Mouse (Mus musculus) heart, postnatal 0 days (tissue): ENCODE measurements around the gene Dcaf8. TPM values are rescaled to one million over a fixed set of nuclear protein-coding genes. Genes with fewer than 3 reads are reported as not detected.
"Not testable (repeated sequence)": the region's sequence is repeated elsewhere in the genome, so short reads cannot be mapped to it uniquely, and the experiment has no call there.

Experiments
- ATAC-seq: fragments of 200-750 bp; cut with Nextera tagmentation; 2 replicates; pipeline ENCODE4 v1.8.0; 2017; ENCODE audit warnings: low read depth, moderate number of reproducible peaks, moderate library complexity; ENCODE audit not compliant: insufficient read depth
- DNase-seq: peaks from one replicate; pipeline ENCODE4 v3.0.0-alpha.2; 2016; ENCODE audit warnings: low spot score
- H3K27ac ChIP-seq: fragments of 300-500 bp; sonication (generic); 2 replicates; pipeline ENCODE4 v1.5.1; 2014; ENCODE audit warnings: low read depth, mild to moderate bottlenecking
- H3K27me3 ChIP-seq: fragments of 300-500 bp; sonication (generic); 2 replicates; pipeline ENCODE4 v1.6.1; 2014; ENCODE audit warnings: low read length, mixed read lengths; ENCODE audit not compliant: control insufficient read depth, insufficient read depth
- H3K36me3 ChIP-seq: fragments of 300-500 bp; sonication (generic); replicated peaks from 2 replicates; pipeline ENCODE4 v1.6.1; 2014; ENCODE audit warnings: low read length, mixed read lengths; ENCODE audit not compliant: control insufficient read depth, insufficient read depth
- H3K4me1 ChIP-seq: fragments of 300-500 bp; sonication (generic); 2 replicates; pipeline ENCODE4 v1.6.1; 2014; ENCODE audit warnings: antibody characterized with exemption; ENCODE audit not compliant: control insufficient read depth, insufficient read depth
- H3K4me2 ChIP-seq: fragments of 300-500 bp; sonication (generic); 2 replicates; pipeline ENCODE4 v1.6.1; 2014; ENCODE audit warnings: low read depth, mild to moderate bottlenecking, low read length, moderate library complexity
- H3K4me3 ChIP-seq: fragments of 300-500 bp; sonication (generic); 2 replicates; pipeline ENCODE4 v1.5.1; 2014; ENCODE audit warnings: low read depth, low read length
- H3K9ac ChIP-seq: fragments of 300-500 bp; sonication (generic); replicated peaks from 2 replicates; pipeline ENCODE4 v1.6.1; 2014; ENCODE audit warnings: low read depth, low read length, mixed read lengths
- H3K9me3 ChIP-seq: fragments of 300-500 bp; sonication (generic); replicated peaks from 2 replicates; pipeline ENCODE4 v1.6.1; 2016; ENCODE audit warnings: low read length; ENCODE audit not compliant: control insufficient read depth
- CTCF ChIP-seq: IDR thresholded peaks from 2 replicates; pipeline ENCODE4 v1.5.1; 2016; ENCODE audit warnings: antibody characterized with exemption, control low read depth, low read depth
- EP300 ChIP-seq: IDR thresholded peaks from 2 replicates; pipeline ENCODE4 v1.6.1; 2016; ENCODE audit warnings: antibody characterized with exemption, low read depth
- WGBS: fragments of 180-500 bp; shearing (Covaris S2); extraction: QIAGEN DNeasy Blood & Tissue Kit; methylation state at CpG from one replicate; pipeline ENCODE4 v1.1.7; 2014; 5-methylcytosine and 5-hydroxymethylcytosine counted together
- polyA plus RNA-seq: library from polyadenylated mRNA; unstranded; fragments of >200 nt; fragmentation: Nextera tagmentation; extraction: Ambion mirVana; gene quantifications from 2 replicates; pipeline ENCODE4 v1.2.1, GENCODE M21; 2015
- total RNA-seq: library from RNA; depleted of rRNA; stranded (reverse); fragments of >200 nt; gene quantifications from 2 replicates; pipeline ENCODE4 v1.2.3, GENCODE M21; 2014; ENCODE audit warnings: low replicate concordance; rRNA removed

The Dcaf8 gene
- total and polyA plus RNA-seq, 2 experiments from 2014 or later = 116 to 129 TPM

DNA sequence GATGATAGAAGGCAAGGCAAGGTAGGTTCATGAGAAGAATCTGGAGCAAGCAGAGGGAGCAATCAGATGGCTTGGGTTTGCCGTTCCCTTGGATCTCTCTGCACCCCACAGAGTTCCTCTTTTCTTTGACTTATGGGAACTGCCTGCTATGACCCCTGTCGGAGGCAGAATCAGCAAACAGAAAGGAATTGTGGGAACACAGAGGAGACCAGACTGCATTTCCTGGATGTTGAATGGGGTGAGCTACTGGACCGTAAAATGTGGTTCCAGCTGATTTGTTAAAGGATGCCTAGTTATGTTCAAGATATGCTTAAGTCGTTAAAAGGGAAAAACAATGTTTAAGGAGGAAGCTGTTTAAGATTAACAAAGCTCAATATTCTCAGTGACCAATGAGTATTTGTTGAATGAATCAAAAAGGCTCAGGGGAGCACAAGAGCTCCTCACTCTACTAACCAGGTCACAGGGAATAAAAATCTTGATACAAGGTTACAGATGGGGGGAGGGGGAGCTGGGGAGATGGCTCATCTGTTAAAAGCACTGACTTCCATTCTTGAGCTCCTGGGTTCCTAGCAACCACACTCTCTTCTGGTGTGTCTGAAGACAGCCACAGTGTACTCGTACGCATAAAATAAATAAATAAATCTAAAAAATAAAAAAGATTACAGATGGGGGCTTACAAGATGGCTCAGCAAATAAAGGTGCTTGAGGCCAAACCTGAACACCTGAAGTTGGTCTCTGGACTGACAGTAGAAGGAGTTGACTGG lies 93.2 kb downstream of the Dcaf8 start:
- 70% methylated on average over 6 of the region's 6 CpGs for WGBS
- Histone ChIP-seq H3K4me2 (no peak overlapping the region), H3K27me3 (no peaks in the 10 kb centered on the region; the same call in 1 of the 2 replicates)

DNA sequence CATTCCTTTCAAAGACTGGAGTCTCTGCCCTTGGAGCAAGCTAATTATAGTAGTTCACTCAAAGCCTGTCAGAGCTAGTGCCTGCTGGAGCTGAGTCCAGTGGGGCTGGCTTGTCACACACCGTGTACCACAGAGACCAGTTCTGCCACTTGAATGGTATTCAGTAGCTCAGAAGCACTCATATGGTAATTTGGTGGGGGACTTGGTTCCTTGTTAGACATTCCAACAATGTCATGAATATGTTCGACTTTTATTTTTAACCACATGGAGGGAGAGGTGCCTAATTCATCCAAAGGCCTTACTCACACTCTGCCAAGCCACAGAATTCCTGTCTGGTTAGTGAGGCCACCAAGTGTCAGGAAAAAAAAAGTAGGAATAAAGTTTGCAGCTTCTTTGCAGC lies 94.5 kb downstream of the Dcaf8 start:
- H3K36me3 ChIP-seq = no peaks in the 10 kb centered on the region
- DNase-seq (peak; percentile 87), ATAC-seq (peak; percentile 95)
- no peak overlapping the region for H3K4me3 ChIP-seq
- H3K27me3 ChIP-seq = no peaks in the 10 kb centered on the region; the same call in 1 of the 2 replicates
- TF ChIP-seq EP300 (peak; percentile 63), CTCF (no peak)
- no peaks in the 10 kb centered on the region for H3K9me3 ChIP-seq
- peak overlapping the region; percentile 92 for H3K27ac ChIP-seq
- H3K4me2 ChIP-seq = no peak overlapping the region
- 12% methylated on average over 2 of the region's 2 CpGs for WGBS
- H3K9ac ChIP-seq = no peak overlapping the region
- peaks cover 15% of the 10 kb centered on the region for H3K4me1 ChIP-seq

More for the DNA sequence above, 93.2 kb downstream of the Dcaf8 start:
- H3K4me1 ChIP-seq = peaks cover 15% of the 10 kb centered on the region
- H3K27ac ChIP-seq = peak overlapping the region; percentile 92
- no peak for DNase-seq
- H3K4me3 ChIP-seq = no peak overlapping the region
- no peaks in the 10 kb centered on the region for H3K9me3 ChIP-seq
- H3K36me3 ChIP-seq = no peaks in the 10 kb centered on the region
- no peak overlapping the region for H3K9ac ChIP-seq
- no peak for ATAC-seq
- TF ChIP-seq EP300 (no peak), CTCF (no peak)

GRCm38 (mm10) chr1:172243547-172244205 lies 95.8 kb downstream of the Dcaf8 start:
- WGBS = 28% methylated on average over 16 of the region's 16 CpGs
- Histone ChIP-seq H3K27me3 (no peaks in the 10 kb centered on the region; the same call in 1 of the 2 replicates), H3K4me1 (peaks cover 15% of the 10 kb centered on the region), H3K27ac (peak overlapping the region; percentile 92; the same call in 1 of the 2 replicates), H3K9ac (0 out of 2 replicates have a peak overlapping the region, but pooled peaks have one; percentile 14), H3K4me2 (peak overlapping the region; percentile 37), H3K9me3 (no peaks in the 10 kb centered on the region), H3K4me3 (peak overlapping the region; percentile 5; the same call in 1 of the 2 replicates), H3K36me3 (no peaks in the 10 kb centered on the region)
- ATAC-seq (no peak), DNase-seq (no peak)
- TF ChIP-seq CTCF = peak; percentile 58
- TF ChIP-seq EP300 = no peak

DNA sequence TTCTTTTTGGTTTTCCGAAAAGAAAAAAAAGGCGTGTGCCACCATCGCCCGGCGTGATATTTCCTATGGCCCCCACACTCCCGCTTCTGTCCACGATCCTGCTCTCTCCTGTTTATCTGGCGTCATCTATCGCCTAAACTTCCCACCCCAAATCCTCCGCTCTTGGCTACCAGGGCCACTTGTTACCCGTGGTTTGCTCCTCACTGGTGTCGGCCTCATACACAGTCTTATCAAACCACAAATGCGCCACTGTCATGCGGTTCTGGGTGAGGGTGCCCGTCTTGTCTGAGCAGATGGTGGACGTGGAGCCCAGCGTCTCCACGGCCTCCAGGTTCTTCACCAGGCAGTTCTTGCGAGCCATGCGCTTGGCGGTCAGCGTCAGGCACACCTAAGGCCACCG lies 96.8 kb downstream of the Dcaf8 start:
- not testable (repeated sequence) for H3K9ac ChIP-seq, H3K27me3 ChIP-seq, H3K9me3 ChIP-seq, ATAC-seq, H3K27ac ChIP-seq, H3K4me3 ChIP-seq, DNase-seq, H3K36me3 ChIP-seq
- H3K4me1 ChIP-seq = peaks cover 15% of the 10 kb centered on the region
- WGBS = 48% methylated on average over 23 of the region's 23 CpGs
- H3K4me2 ChIP-seq = peak overlapping the region; percentile 37; the same call in 1 of the 2 replicates

Other genes starting within 250 kb of the Dcaf8 start
- 0.12 TPM in 1 of 2 replicates, not detected in the other for gene Slamf6, start 230.6 kb upstream of the Dcaf8 start, total RNA-seq
- gene Slamf6, start 230.6 kb upstream of the Dcaf8 start, polyA plus RNA-seq = 0.11 and 0.26 TPM in 2 replicates
- 11.2 and 11.4 TPM in 2 replicates for gene Vangl2, start 119.6 kb upstream of the Dcaf8 start, total RNA-seq
- 4.7 and 5.2 TPM in 2 replicates for gene Vangl2, start 119.6 kb upstream of the Dcaf8 start, polyA plus RNA-seq
- not detected in 2 replicates for gene Nhlh1, start 90.5 kb upstream of the Dcaf8 start, total RNA-seq
- not detected in 2 replicates for gene Nhlh1, start 90.5 kb upstream of the Dcaf8 start, polyA plus RNA-seq
- 148 and 174 TPM in 2 replicates for gene Copa, start 65.6 kb upstream of the Dcaf8 start, total RNA-seq
- 101 and 102 TPM in 2 replicates for gene Copa, start 65.6 kb upstream of the Dcaf8 start, polyA plus RNA-seq
- 53.4 and 87.3 TPM in 2 replicates for gene Ncstn, start 65.3 kb upstream of the Dcaf8 start, total RNA-seq
- 63.9 and 68.1 TPM in 2 replicates for gene Ncstn, start 65.3 kb upstream of the Dcaf8 start, polyA plus RNA-seq
- gene Pex19, start 21.3 kb upstream of the Dcaf8 start, total RNA-seq = 157 and 250 TPM in 2 replicates
- 155 and 161 TPM in 2 replicates for gene Pex19, start 21.3 kb upstream of the Dcaf8 start, polyA plus RNA-seq
- gene Pea15a, start 58.7 kb downstream of the Dcaf8 start, total RNA-seq = 78.3 and 105 TPM in 2 replicates
- 99.2 and 99.3 TPM in 2 replicates for gene Pea15a, start 58.7 kb downstream of the Dcaf8 start, polyA plus RNA-seq
- gene Casq1, start 71.8 kb downstream of the Dcaf8 start, total RNA-seq = 61.2 and 68.0 TPM in 2 replicates
- gene Casq1, start 71.8 kb downstream of the Dcaf8 start, polyA plus RNA-seq = 60.3 and 65.0 TPM in 2 replicates
- gene Atp1a4, start 110.3 kb downstream of the Dcaf8 start, total RNA-seq = not detected in 2 replicates
- gene Atp1a4, start 110.3 kb downstream of the Dcaf8 start, polyA plus RNA-seq = 0.07 TPM in 2 replicates
- 22.1 and 30.8 TPM in 2 replicates for gene Igsf8, start 113.6 kb downstream of the Dcaf8 start, total RNA-seq
- gene Igsf8, start 113.6 kb downstream of the Dcaf8 start, polyA plus RNA-seq = 11.4 and 12.6 TPM in 2 replicates
- 130 and 131 TPM in 2 replicates for gene Atp1a2, start 150.0 kb downstream of the Dcaf8 start, total RNA-seq
- gene Atp1a2, start 150.0 kb downstream of the Dcaf8 start, polyA plus RNA-seq = 27.1 and 29.0 TPM in 2 replicates
- gene Kcnj9, start 181.2 kb downstream of the Dcaf8 start, total RNA-seq = not detected in 2 replicates
- gene Kcnj9, start 181.2 kb downstream of the Dcaf8 start, polyA plus RNA-seq = not detected in 2 replicates
- not detected in 2 replicates for gene Kcnj10, start 193.1 kb downstream of the Dcaf8 start, total RNA-seq
- gene Kcnj10, start 193.1 kb downstream of the Dcaf8 start, polyA plus RNA-seq = 0.03 TPM in 1 of 2 replicates, not detected in the other
- 13.8 and 14.8 TPM in 2 replicates for gene Pigm, start 228.5 kb downstream of the Dcaf8 start, total RNA-seq
- 2.1 and 2.2 TPM in 2 replicates for gene Pigm, start 228.5 kb downstream of the Dcaf8 start, polyA plus RNA-seq